Mouse (Mus musculus) cerebellum, postnatal 36 days (tissue): Measurements from ENCODE around the gene Nup93.

Experiments used
- DNase-seq, 2 experiments: peaks; one replicate each; pipeline ENCODE4 v3.0.0; 2021 to 2022; ENCODE audit warnings: mixed read lengths in 2 of 2

Nup93 gene

DNA sequence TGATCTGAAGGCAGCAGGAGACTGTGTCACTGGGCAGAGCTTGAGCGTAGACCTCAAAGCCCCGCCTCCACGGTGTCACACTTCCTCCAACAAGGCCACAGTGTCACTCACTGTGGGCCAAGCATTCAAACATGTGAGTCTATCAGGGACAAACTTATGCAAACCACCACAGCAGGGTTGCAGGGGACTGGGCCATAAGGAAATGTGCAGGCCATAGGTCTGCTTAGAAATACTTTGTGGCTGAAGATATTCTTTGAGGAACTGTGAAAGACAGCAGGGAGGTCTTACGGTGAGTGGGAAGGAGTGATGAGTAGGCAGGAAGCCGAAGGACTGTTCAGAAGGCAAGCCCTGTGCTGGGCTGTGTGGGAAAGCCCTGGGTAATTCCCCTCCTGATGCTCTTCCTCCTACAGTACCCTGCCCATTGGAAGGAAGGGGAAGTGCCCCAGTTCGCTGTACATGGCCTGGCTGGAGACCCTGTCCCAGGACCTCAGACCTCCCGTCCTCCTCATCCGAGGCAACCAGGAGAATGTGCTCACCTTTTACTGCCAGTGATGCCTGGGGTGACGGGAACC is 151.1 kb downstream of the Nup93 start:
- DNase-seq, result no peak
